Mouse (Mus musculus) cortical plate, adult 2 months (tissue): ENCODE data around the gene Cacna2d4. TPM values are rescaled to one million over a fixed set of nuclear protein-coding genes. Genes with fewer than 3 reads are reported as not detected.
A peak's percentile ranks its signal among the peaks of the same experiment; 100 is the strongest.

Source experiments
- H3K27ac ChIP-seq: fragments of 200-500 bp; 2 replicates; pipeline ENCODE4 v1.5.1; 2012; ENCODE audit warnings: low read length, control low read depth, inconsistent platforms; ENCODE audit not compliant: insufficient read depth
- H3K4me1 ChIP-seq: fragments of 200-500 bp; 2 replicates; pipeline ENCODE4 v1.6.1; 2011; ENCODE audit warnings: low read length; ENCODE audit not compliant: control insufficient read depth, insufficient read depth
- H3K4me3 ChIP-seq: fragments of 200-500 bp; 2 replicates; pipeline ENCODE4 v1.5.1; 2011; ENCODE audit warnings: mild to moderate bottlenecking, low read length, control low read depth; ENCODE audit not compliant: insufficient read depth
- CTCF ChIP-seq: fragments of 200-500 bp; IDR thresholded peaks from 2 replicates; pipeline ENCODE4 v1.5.1; 2011; ENCODE audit warnings: mild to moderate bottlenecking, control low read depth, low read length; ENCODE audit not compliant: insufficient read depth; ENCODE audit errors: extremely low read depth
- POLR2A ChIP-seq: fragments of 200-500 bp; IDR thresholded peaks from 2 replicates; pipeline ENCODE4 v1.6.1; 2011; ENCODE audit warnings: mild to moderate bottlenecking, low read length, control low read depth; ENCODE audit not compliant: insufficient read depth; ENCODE audit errors: extremely low read depth
- polyA plus RNA-seq: library from polyadenylated mRNA; depleted of rRNA; stranded (reverse); fragments of >200 nt; gene quantifications from 2 replicates; pipeline ENCODE4 v1.2.3, GENCODE M21; 2012

Gene Cacna2d4
- polyA plus RNA-seq, 1 experiment = 2.9 TPM

DNA sequence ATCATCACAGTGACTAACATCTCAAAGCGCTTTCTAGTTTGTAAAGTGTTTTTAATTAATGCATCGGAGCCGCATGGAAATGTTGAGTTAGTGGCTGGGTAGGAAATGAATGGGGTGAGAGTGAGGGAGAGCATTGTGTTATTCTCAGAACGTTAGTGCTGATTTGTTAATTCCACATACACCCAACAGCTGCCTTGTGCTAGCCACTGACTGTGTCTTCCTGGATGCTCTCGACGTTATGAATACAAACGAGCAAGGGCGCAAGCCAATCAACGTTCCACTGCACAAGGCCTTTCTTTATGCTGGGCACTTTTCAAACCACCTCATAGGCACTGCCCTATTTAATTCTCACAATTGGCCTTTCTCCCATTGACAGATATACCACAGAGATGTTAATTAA is 82.4 kb downstream of the Cacna2d4 start:
- no peak for TF ChIP-seq POLR2A
- TF ChIP-seq CTCF = no peak
- no peak overlapping the region for H3K27ac ChIP-seq
- H3K4me3 ChIP-seq = no peak overlapping the region
- H3K4me1 ChIP-seq = peaks cover 10% of the 10 kb centered on the region

DNA sequence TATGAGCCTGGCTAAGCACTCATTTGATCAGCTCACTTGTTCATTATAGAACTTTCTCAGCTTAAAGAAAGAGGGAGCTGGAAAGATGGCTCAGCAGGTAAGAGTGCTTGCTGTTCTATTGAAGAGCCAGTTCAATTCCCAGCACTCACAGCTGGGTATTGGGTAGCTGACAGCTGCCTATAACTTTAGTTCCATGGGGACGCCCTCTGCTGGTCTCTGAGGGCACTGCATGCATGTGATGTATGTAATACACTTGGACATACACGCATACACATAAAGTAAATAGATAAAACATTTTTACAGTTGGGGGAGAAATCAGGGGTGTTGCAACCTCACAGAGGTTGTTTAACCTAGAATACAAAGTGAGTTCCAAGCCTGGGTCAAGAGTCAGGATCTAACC is 83.0 kb downstream of the Cacna2d4 start:
- no peak overlapping the region for H3K27ac ChIP-seq
- H3K4me1 ChIP-seq = peaks cover 6% of the 10 kb centered on the region
- TF ChIP-seq POLR2A (no peak), CTCF (peak; percentile 33; the same call in 1 of the 2 replicates)
- no peak overlapping the region for H3K4me3 ChIP-seq

DNA sequence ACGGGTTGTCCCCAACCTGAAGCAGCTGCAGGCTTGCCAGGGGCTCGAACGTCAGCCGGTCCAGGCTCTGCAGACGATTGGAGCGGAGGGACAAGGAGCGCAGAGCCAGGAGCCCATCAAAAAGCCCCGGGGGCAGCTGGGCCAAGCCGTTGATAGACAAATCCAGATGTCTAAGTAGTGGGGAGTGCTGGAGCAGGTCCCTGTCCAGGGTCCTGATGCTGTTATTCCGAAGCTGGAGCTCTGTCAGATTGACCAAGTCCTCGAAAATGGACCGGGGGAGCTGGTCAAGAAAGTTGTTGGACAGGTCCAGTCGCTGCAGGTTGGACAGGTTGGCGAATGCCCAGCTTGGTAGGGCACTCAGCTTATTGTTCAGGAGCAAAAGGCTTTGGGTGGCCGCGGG is 84.2 kb downstream of the Cacna2d4 start:
- Histone ChIP-seq H3K4me3 (no peak overlapping the region), H3K27ac (no peak overlapping the region), H3K4me1 (peaks cover 3% of the 10 kb centered on the region; the same call in 1 of the 2 replicates)
- TF ChIP-seq CTCF (no peak), POLR2A (no peak)

DNA sequence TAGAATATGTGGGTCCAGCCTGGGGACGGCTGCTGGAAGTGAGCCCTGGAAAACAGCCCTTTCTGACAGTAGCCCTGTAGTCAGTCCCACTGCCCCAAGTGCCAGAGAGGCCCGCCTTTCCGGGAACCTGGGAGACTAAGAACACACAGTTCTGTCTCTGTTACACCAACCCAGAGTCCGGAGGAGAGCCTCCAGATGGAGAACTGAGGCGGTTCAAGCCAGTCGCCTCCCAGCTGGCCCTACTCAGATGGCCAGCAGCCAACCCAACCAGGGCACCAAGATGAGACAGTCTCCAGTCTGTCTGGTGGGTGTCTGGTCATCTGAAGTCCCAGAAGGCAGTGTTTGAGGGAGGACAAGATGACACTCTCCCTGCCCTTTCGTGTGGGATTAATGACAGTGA is 85.4 kb downstream of the Cacna2d4 start:
- H3K4me1 ChIP-seq = peaks cover 4% of the 10 kb centered on the region
- H3K27ac ChIP-seq = no peak overlapping the region
- H3K4me3 ChIP-seq = no peak overlapping the region
- TF ChIP-seq CTCF (no peak), POLR2A (no peak)

DNA sequence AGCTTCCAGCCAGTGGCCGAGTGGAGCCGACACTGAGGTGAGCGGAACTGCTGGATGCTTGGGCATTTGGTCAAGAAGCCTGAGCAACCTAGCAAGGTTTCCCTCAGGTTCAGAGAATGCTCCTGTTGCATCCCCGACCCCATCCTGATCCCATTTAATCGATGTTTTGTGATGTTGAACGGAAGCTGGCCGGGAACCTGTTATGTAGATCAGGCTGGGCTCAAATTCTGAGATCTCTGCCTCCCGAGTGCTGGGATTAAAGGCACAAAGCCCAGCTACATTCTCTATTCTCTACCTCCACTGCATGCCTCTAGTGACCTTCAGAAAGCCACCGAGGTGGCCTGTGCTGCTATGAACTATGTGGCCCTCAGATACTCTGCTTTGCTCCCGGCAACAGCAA is 88.5 kb downstream of the Cacna2d4 start:
- H3K4me1 ChIP-seq = peaks cover 4% of the 10 kb centered on the region
- H3K27ac ChIP-seq = no peak overlapping the region
- no peak for TF ChIP-seq POLR2A
- no peak for TF ChIP-seq CTCF
- H3K4me3 ChIP-seq = no peak overlapping the region

DNA sequence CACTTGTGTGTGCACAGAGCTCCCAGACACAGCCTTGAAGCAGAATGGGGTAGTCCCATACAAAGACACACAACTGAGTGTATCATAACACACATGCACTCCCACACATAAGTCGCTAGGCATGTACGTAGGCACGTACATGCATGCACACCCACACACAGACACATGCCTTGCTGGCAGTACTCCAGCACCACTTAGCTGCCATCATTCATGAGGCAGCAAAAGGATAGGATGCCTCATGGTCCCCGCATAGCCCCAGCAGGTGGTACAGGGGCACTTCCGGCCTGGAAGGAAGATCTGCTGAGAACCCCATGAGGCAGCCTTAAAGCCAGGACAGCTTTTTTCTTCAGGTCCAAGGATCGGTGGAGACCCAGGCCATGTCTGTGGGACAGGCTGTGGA is 89.7 kb downstream of the Cacna2d4 start:
- H3K27ac ChIP-seq = no peak overlapping the region
- no peak for TF ChIP-seq CTCF
- TF ChIP-seq POLR2A = no peak

DNA sequence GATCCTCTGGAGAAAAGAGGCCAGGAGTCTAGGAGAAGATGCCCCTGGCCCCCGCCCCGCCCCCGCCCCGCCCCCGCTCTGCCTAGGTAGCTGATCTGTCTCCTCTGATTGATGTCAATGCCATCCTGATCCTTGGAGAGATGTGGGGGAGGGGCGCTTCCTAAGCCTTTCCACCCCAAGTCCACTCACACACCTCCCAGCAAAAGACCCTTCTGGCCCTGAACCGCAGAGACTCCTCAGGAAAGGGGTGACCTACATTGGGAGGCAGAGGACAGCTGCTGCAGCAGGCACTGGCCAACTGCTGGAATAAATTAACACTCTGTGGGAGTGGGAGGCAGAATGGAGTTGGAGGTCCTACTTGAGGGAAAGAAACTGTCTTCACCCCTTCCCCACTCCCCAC is 90.2 kb downstream of the Cacna2d4 start:
- no peak overlapping the region for H3K4me3 ChIP-seq
- TF ChIP-seq POLR2A (no peak), CTCF (no peak)
- H3K4me1 ChIP-seq = peaks cover 4% of the 10 kb centered on the region
- no peak overlapping the region for H3K27ac ChIP-seq

More for the DNA sequence above, 89.7 kb downstream of the Cacna2d4 start:
- Histone ChIP-seq H3K4me3 (no peak overlapping the region), H3K4me1 (peaks cover 4% of the 10 kb centered on the region)

DNA sequence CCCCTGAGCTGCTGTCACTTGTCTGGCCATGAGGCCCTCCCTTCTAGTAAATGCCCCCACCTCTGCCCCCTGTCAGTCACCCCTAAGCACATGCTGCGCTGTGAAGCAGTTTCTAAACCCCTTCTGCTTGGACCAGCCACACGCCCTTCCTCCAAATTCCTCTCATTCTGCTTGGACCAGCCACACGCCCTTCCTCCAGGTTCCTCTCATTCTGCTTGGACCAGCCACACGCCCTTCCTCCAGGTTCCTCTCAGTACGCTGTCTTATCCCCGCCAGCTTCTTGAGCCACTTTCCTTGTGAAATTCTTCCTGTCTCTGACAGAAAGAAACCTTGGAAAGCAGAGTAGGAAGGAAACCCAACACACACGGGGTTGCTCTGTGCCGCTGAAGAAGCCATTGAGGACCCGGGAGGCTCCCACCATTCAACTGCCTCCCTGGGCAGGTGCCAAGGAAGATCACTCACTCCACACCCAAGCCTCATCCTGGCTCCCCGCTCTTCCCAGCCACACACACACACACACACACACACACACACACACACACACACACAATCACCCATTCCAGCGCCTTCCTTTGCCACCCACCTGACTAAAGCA is 92.3 kb downstream of the Cacna2d4 start:
- Histone ChIP-seq H3K27ac (peak overlapping the region; percentile 19; the same call in 1 of the 2 replicates), H3K4me3 (peak overlapping the region; percentile 95), H3K4me1 (peaks cover 4% of the 10 kb centered on the region)
- TF ChIP-seq POLR2A (no peak), CTCF (no peak)

DNA sequence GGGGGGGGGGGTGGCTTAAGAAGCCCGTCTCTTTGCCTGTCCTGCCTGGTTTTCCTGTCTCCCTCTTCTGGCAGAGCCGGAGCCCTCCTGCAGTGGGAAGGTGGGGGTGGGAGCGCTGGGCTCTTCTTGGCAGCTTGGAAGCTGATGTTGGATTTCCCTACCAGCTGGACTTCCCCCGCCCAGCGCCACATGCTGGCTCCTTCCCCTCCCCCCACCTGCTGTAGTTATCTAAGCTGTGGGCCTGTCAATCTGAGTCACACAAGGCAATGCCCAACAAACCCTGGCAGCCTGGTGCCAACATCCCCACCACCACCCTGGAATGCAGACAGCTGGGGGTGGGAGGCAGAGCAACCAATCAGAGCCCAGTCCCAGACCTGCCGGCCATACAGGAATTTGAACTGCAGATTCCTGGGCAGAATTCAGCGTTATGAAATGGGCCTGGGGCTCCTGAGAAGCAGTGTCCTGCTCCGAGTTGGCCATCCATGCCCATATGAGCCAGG is 92.9 kb downstream of the Cacna2d4 start:
- peak overlapping the region; percentile 94 for H3K27ac ChIP-seq
- peaks cover 4% of the 10 kb centered on the region for H3K4me1 ChIP-seq
- 0 out of 2 replicates have a peak, but pooled peaks have one; percentile 20 for TF ChIP-seq CTCF
- TF ChIP-seq POLR2A = peak; percentile 68
- peak overlapping the region; percentile 95 for H3K4me3 ChIP-seq

DNA sequence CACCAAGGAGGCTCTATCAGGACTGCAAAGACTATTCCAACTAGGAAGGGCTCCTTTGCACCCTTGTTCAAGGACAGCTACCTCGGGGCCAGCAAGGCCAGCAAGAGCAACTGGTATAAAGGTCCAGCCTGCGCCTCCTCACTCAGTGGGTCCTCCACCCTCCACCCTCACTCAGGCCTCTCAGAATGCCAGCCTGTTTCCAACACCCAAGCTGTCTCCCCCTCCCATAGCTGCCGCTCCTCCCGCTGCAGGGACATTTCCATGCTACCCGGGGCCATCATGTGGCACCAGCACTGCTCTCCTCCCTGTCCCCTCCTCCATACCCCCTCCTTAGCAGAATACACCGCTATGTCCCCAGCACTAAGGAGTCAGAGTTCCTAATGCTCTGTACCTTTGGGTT is 93.6 kb downstream of the Cacna2d4 start:
- Histone ChIP-seq H3K27ac (peak overlapping the region; percentile 94), H3K4me1 (peaks cover 4% of the 10 kb centered on the region), H3K4me3 (peak overlapping the region; percentile 95)
- TF ChIP-seq POLR2A (0 out of 2 replicates have a peak, but pooled peaks have one; percentile 50), CTCF (no peak)
